Mouse (Mus musculus): ENCODE data around the gene Cbln1.

- no peak for TF ChIP-seq CTCF (conservative IDR thresholded peaks at IDR 0.05 in 1 of 2, IDR thresholded peaks at IDR 0.05 in 1 of 2; ENCODE audit: low read depth in 2 of 2, low read length in 2 of 2)
- TF ChIP-seq EP300 (IDR thresholded peaks at IDR 0.05; ENCODE audit: low read length) = no peak
- TF ChIP-seq UBTF (IDR thresholded peaks at IDR 0.05; ENCODE audit: low read depth, low read length) = no peak
Observed at GRCm38 (mm10) chr8:87497641-87498040, 25.2 kb upstream of the Cbln1 start.
